Mouse (Mus musculus): ENCODE results near the gene Sptbn1. TPM values are rescaled to one million over a fixed set of nuclear protein-coding genes. Genes with fewer than 3 reads are reported as not detected.

Sptbn1 gene
- total RNA-seq, 2 experiments from 2014 or later: 558 to 629 TPM

Other genes starting within 250 kb of the Sptbn1 start
- gene Eml6, start 242.1 kb downstream of the Sptbn1 start, total RNA-seq (2021): 10 to 100 TPM; 23.5 to 27.5 TPM
- gene 4930505A04Rik, start 203.7 kb upstream of the Sptbn1 start, total RNA-seq (2021): under 1 TPM; 0.81 to 0.99 TPM